Mouse (Mus musculus) lung, postnatal 0 days (tissue): ENCODE results near the gene Slc7a4. TPM values are rescaled to one million over a fixed set of nuclear protein-coding genes. Genes with fewer than 3 reads are reported as not detected.

ENCODE experiments used
- ATAC-seq: fragments of 200-750 bp; cut with Nextera tagmentation; 2 replicates; pipeline ENCODE4 v1.8.0; 2017; ENCODE audit warnings: moderate library complexity
- DNase-seq: peaks from one replicate; pipeline ENCODE4 v3.0.0-alpha.2; 2016; ENCODE audit warnings: low spot score
- H3K27ac ChIP-seq: fragments of 300-500 bp; sonication (generic); 2 replicates; pipeline ENCODE4 v1.5.1; 2014; ENCODE audit warnings: antibody characterized with exemption, mild to moderate bottlenecking, low read length, mixed read lengths
- H3K27me3 ChIP-seq: fragments of 300-500 bp; sonication (generic); replicated peaks from 2 replicates; pipeline ENCODE4 v1.6.1; 2014; ENCODE audit warnings: low read length, mixed read lengths; ENCODE audit not compliant: insufficient read depth
- H3K36me3 ChIP-seq: fragments of 300-500 bp; sonication (generic); 2 replicates; pipeline ENCODE4 v1.6.1; 2014; ENCODE audit warnings: low read length, mixed read lengths; ENCODE audit not compliant: insufficient read depth
- H3K4me1 ChIP-seq: fragments of 300-500 bp; sonication (generic); 2 replicates; pipeline ENCODE4 v1.6.1; 2014; ENCODE audit warnings: antibody characterized with exemption, low read depth, low read length, mixed read lengths; ENCODE audit not compliant: insufficient read depth
- H3K4me2 ChIP-seq: fragments of 300-500 bp; sonication (generic); replicated peaks from 2 replicates; pipeline ENCODE4 v1.6.1; 2014; ENCODE audit warnings: low read depth, mild to moderate bottlenecking, low read length, moderate library complexity, mixed read lengths
- H3K4me3 ChIP-seq: fragments of 300-500 bp; sonication (generic); 2 replicates; pipeline ENCODE4 v1.5.1; 2014; ENCODE audit warnings: low read depth, low read length
- H3K9ac ChIP-seq: fragments of 300-500 bp; sonication (generic); replicated peaks from 2 replicates; pipeline ENCODE4 v1.6.1; 2014; ENCODE audit warnings: low read depth, mild to moderate bottlenecking
- H3K9me3 ChIP-seq: fragments of 300-500 bp; sonication (generic); 2 replicates; pipeline ENCODE4 v1.6.1; 2016; ENCODE audit warnings: low read length, mixed read lengths
- CTCF ChIP-seq: IDR thresholded peaks from 2 replicates; pipeline ENCODE4 v1.5.1; 2016; ENCODE audit warnings: antibody characterized with exemption, mild to moderate bottlenecking
- EP300 ChIP-seq: IDR thresholded peaks from 2 replicates; pipeline ENCODE4 v1.6.1; 2016; ENCODE audit warnings: antibody characterized with exemption, mild to moderate bottlenecking, control low read depth
- WGBS: fragments of 180-500 bp; shearing (Covaris S2); extraction: QIAGEN DNeasy Blood & Tissue Kit; methylation state at CpG from one replicate; pipeline ENCODE4 v1.1.7; 2014; 5-methylcytosine and 5-hydroxymethylcytosine counted together
- polyA plus RNA-seq: library from polyadenylated mRNA; unstranded; fragments of >200 nt; fragmentation: Nextera tagmentation; extraction: Ambion mirVana; gene quantifications from 2 replicates; pipeline ENCODE4 v1.2.1, GENCODE M21; 2015

Slc7a4 gene
- polyA plus RNA-seq, 1 experiment from 2014 or later = 14.5 TPM

DNA sequence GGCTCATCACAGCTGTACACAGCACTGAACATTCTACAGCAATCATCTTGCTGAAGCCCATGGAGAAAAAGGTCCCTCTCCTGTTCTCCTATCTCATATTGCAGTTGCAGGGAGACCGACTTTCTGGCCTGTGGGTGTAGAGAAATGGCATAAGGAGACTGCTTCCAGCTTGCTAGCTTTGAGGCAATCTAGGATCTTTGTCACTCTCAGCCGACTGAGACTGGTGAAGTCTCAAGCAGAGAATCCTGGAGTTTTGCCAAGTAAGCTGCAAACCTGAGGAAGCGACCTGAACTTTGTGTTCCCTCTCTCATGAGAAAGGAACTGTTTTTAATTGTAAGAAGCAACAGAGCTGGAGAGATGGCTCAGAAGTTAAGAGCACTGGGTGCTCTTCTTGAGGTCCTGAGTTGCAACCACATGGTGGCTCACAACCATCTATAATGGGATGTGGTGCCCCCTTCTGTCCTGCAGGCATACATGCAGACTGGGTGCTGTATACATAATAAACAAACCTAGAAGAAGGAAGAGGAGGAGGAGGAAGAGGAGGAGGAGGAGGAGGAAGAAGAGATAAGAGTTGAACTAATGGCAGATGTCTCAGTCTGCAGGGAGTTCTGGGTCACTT, 18.0 kb upstream of the Slc7a4 start:
- ATAC-seq (no peak), DNase-seq (no peak)
- Histone ChIP-seq H3K4me3 (no peak overlapping the region), H3K27ac (no peak overlapping the region), H3K4me1 (no peaks in the 10 kb centered on the region), H3K9ac (no peak overlapping the region), H3K27me3 (no peaks in the 10 kb centered on the region), H3K9me3 (no peaks in the 10 kb centered on the region), H3K36me3 (no peaks in the 10 kb centered on the region), H3K4me2 (no peak overlapping the region)
- TF ChIP-seq CTCF (peak; percentile 49), EP300 (no peak)
- 35% methylated on average over 3 of the region's 3 CpGs for WGBS

DNA sequence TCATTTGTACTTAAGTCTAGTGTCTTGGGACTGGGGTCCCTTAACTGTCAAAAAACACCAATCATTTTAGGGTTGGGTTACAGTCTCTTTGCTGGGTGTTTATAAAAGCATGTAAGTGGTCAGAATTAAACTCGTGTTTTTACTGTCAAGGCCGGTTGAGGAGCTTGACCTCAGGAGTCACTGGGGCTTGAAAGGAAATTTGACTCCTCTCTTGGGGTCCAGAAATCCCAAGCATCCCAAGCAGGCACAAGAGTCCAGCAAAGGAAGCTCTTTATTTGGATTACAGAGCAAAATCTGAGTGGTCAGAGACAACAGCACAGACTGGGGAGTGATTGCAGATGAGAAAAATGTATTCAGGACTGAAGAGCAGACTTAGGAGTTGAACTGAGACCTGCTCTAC, 7.7 kb upstream of the Slc7a4 start:
- DNase-seq = no peak
- Histone ChIP-seq H3K27me3 (no peaks in the 10 kb centered on the region), H3K4me1 (no peaks in the 10 kb centered on the region), H3K4me3 (no peak overlapping the region), H3K9ac (no peak overlapping the region), H3K4me2 (no peak overlapping the region), H3K27ac (no peak overlapping the region), H3K9me3 (no peaks in the 10 kb centered on the region), H3K36me3 (no peaks in the 10 kb centered on the region)
- 17% methylated on average over 2 of the region's 2 CpGs for WGBS
- TF ChIP-seq EP300 = no peak
- TF ChIP-seq CTCF = no peak
- ATAC-seq = no peak

DNA sequence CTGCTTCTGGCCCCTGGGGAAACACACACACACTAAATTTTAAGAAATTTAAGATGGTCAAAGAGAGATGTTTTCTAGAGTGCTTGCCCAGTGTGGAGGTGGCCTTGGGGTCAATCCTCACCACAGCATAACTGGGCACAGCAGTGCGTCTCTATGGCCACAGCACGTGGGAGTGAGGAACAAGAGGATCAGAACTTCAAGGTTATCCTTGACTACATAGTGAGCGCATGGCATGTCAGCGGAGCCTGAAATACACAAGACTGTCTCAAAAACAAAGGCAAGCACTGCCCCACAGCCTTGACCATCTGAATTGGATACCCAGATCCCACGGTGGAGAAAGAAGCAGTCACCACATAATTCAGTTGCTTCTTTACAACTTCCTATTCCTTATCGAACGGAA, 1.5 kb upstream of the Slc7a4 start:
- ATAC-seq = no peak
- H3K27me3 ChIP-seq = no peaks in the 10 kb centered on the region
- no peak overlapping the region for H3K27ac ChIP-seq
- no peak overlapping the region for H3K4me3 ChIP-seq
- no peak for DNase-seq
- no peak overlapping the region for H3K4me2 ChIP-seq
- no peak for TF ChIP-seq CTCF
- TF ChIP-seq EP300 = no peak
- 93% methylated on average over 7 of the region's 7 CpGs for WGBS
- no peak overlapping the region for H3K9ac ChIP-seq
- no peaks in the 10 kb centered on the region for H3K4me1 ChIP-seq
- H3K9me3 ChIP-seq = no peaks in the 10 kb centered on the region
- no peaks in the 10 kb centered on the region for H3K36me3 ChIP-seq

DNA sequence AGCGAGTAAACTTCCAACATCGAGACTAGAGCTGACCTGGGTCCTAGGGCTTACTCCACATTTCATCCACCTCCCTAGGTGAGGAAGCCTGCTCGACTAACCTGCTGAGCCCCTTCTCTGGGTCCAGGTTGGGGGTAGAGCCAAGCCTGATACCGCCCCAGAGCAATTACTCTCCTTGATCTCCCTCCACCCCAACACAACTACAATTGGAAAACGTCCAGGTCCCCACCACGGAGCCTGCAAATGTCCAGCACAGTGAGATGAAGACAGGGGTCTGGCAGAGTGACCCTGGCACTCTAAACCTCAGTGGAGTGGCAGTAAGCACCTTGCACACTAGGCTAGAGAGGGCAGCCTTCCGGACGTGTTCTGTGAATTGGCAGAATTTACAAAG, 6.2 kb downstream of the Slc7a4 start:
- H3K36me3 ChIP-seq = no peaks in the 10 kb centered on the region
- peak overlapping the region; percentile 43 for H3K27ac ChIP-seq
- H3K4me1 ChIP-seq = 0 out of 2 replicates have a peak, but pooled peaks cover 3% of the 10 kb centered on the region
- H3K9ac ChIP-seq = peak overlapping the region; percentile 41
- no peaks in the 10 kb centered on the region for H3K9me3 ChIP-seq
- no peak for TF ChIP-seq CTCF
- no peak for TF ChIP-seq EP300
- H3K27me3 ChIP-seq = no peaks in the 10 kb centered on the region
- ATAC-seq = no peak
- no peak for DNase-seq
- H3K4me2 ChIP-seq = peak overlapping the region; percentile 73
- H3K4me3 ChIP-seq = peak overlapping the region; percentile 40; the same call in 1 of the 2 replicates
- WGBS = 7% methylated on average over 8 of the region's 8 CpGs

DNA sequence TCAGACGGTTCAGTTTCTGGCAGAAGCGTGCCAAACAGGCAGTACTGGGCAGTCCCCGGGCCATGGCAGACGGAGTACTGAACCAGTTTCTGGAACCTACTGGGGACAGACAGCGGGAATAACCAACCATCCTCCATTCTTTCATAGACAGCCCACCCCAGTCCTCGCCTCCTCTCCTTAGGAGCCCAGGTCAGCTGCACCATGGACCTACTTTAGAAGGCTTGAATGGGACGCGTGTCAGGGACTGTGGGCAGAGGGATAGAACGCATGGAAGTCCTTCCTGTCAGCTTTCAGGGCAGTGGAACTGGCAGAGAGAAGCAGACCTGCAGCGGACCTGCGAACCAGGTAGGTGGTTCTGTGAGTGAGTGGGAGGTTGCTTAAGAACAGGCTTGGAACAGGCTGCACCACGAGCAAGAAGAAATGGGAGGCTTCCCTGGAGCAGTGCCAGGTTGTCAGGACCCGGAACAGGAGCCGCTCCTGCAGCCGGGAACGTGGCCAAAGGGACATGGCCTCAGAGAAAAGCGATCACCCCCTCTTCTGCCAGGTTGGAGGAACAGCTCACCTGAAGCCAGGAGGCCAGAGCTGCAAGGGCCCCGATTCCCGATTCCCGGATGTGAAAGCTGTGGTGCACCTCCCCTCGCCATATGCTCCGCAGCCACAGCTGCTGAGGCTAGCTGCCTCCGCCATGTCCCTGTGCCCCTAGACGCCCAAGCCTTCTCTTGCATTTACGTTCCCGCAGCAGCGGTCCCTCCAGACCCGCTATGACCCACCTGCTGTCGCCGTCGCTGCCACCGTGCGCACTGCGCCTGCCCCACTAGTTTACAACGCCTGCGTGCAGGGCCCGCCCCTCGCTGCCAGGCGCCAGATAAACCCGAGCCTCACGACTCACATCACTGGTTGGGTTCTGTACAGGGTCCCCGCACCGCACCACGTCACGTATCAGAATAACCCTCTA, 6.9 kb downstream of the Slc7a4 start:
- ATAC-seq = peak; percentile 82
- WGBS = 11% methylated on average over 45 of the region's 45 CpGs
- Histone ChIP-seq H3K9ac (peak overlapping the region; percentile 41), H3K36me3 (no peaks in the 10 kb centered on the region), H3K27ac (peak overlapping the region; percentile 43), H3K9me3 (no peaks in the 10 kb centered on the region), H3K4me1 (0 out of 2 replicates have a peak, but pooled peaks cover 3% of the 10 kb centered on the region), H3K27me3 (no peaks in the 10 kb centered on the region), H3K4me3 (peak overlapping the region; percentile 40), H3K4me2 (peak overlapping the region; percentile 73)
- TF ChIP-seq CTCF (peak; percentile 14; the same call in 1 of the 2 replicates), EP300 (no peak)
- peak; percentile 78 for DNase-seq

DNA sequence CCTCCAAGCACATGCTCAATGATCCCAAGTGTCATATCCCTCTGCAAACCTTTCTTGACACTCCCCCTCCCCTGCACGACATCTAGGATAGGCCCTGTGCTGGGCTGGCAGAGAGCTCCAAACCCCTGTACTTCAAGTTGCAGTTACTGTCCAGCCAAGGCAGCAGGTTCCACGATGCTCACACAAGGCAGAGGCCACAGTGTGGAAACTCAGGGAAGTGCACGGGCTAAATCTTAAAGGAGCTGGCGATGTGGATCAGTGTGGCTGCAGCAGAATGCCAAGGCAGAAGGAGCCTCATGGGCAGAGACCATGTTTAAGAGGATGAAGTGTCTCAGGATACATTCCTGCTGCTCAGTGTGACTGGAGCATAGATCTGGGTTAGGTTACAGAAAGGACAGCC, 16.8 kb downstream of the Slc7a4 start:
- Histone ChIP-seq H3K4me3 (no peak overlapping the region), H3K9me3 (no peaks in the 10 kb centered on the region), H3K36me3 (no peaks in the 10 kb centered on the region), H3K4me1 (peaks cover 4% of the 10 kb centered on the region; the same call in 1 of the 2 replicates), H3K27ac (no peak overlapping the region), H3K4me2 (no peak overlapping the region), H3K27me3 (0 out of 2 replicates have a peak, but pooled peaks cover 4% of the 10 kb centered on the region), H3K9ac (no peak overlapping the region)
- TF ChIP-seq CTCF (peak; percentile 57), EP300 (no peak)
- no peak for DNase-seq
- WGBS = 23% methylated on average over 4 of the region's 4 CpGs
- no peak for ATAC-seq
